Mouse (Mus musculus) MN1 (cell line): ENCODE measurements around the gene Fdx1l.

ENCODE experiments used
- DNase-seq: peaks from one replicate; pipeline ENCODE4 v3.0.0-alpha.2; 2016; ENCODE audit warnings: low spot score

Gene Fdx1l

GRCm38 (mm10) chr9:21073044-21073840, at the start of gene Fdx1l, which contains the start of gene Gm49373:
Gene Fdx1l, minus strand, starts transcription at chr9:21073614.
Gene Gm49373, minus strand, starts transcription at chr9:21073096.
- DNase-seq: peak; percentile 80

- DNase-seq: no peak
These were observed 48.1 kb upstream of the Fdx1l start for GRCm38 (mm10) chr9:21121483-21121882.

GRCm38 (mm10) chr9:21117073-21117472, 43.7 kb upstream of the Fdx1l start:
- DNase-seq: no peak

- DNase-seq: no peak
These were observed 41.7 kb upstream of the Fdx1l start for GRCm38 (mm10) chr9:21115105-21115504.

- DNase-seq: no peak
These were observed 40.8 kb upstream of the Fdx1l start for GRCm38 (mm10) chr9:21114190-21114589.

- DNase-seq: no peak
These were observed 40.3 kb upstream of the Fdx1l start for GRCm38 (mm10) chr9:21113751-21114150.

- no peak for DNase-seq
These were observed 34.3 kb upstream of the Fdx1l start for GRCm38 (mm10) chr9:21107607-21108237.

- no peak for DNase-seq
These were observed 32.5 kb upstream of the Fdx1l start for GRCm38 (mm10) chr9:21105760-21106564.

GRCm38 (mm10) chr9:21104814-21105213, 31.4 kb upstream of the Fdx1l start:
- DNase-seq: no peak

GRCm38 (mm10) chr9:21102076-21102475, 28.7 kb upstream of the Fdx1l start:
- DNase-seq: no peak

GRCm38 (mm10) chr9:21100447-21101161, 27.2 kb upstream of the Fdx1l start:
- no peak for DNase-seq

- no peak for DNase-seq
These were observed 24.4 kb upstream of the Fdx1l start for GRCm38 (mm10) chr9:21097793-21098192.

GRCm38 (mm10) chr9:21095958-21096357, 22.5 kb upstream of the Fdx1l start:
- no peak for DNase-seq

GRCm38 (mm10) chr9:21093423-21093822, 20.0 kb upstream of the Fdx1l start:
- DNase-seq: no peak

GRCm38 (mm10) chr9:21091707-21092320, 18.4 kb upstream of the Fdx1l start, which contains the start of the genes Gm38431 and Raver1:
Gene Gm38431, minus strand, starts transcription at chr9:21091997.
Gene Raver1, minus strand, starts transcription at chr9:21092008.
- DNase-seq: peak; percentile 95

- peak; percentile 14 for DNase-seq
These were observed 17.7 kb upstream of the Fdx1l start for GRCm38 (mm10) chr9:21090972-21091706.

GRCm38 (mm10) chr9:21090537-21090936, 17.1 kb upstream of the Fdx1l start:
- no peak for DNase-seq

- no peak for DNase-seq
These were observed 9.9 kb upstream of the Fdx1l start for GRCm38 (mm10) chr9:21083324-21083723.

- no peak for DNase-seq
These were observed 7.7 kb upstream of the Fdx1l start for GRCm38 (mm10) chr9:21081127-21081526.

- no peak for DNase-seq
These were observed 2.2 kb upstream of the Fdx1l start for GRCm38 (mm10) chr9:21075625-21076024.

- no peak for DNase-seq
These were observed 759 bp upstream of the Fdx1l start for GRCm38 (mm10) chr9:21074173-21074572.
